ENCODE assay signal across 14 mouse cellular contexts in the genomic region with DNA sequence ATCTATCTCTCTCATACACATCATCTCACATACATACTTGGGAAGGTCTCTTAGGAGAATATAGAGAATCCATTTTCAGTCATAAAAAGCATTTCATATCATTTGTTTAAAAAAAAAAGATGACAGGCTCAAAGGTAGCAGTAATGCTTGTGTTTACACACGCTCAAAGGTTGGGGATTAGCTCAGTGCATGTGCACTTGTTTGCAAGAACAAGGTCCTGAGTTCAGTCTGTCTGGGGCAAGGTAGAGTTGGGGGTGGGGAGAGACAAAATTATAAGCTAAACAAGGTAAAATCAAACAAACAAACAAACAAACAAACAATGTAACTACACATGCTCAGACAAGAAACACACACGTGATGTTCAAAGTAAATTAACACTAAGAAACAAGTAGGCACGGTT. TPM values are rescaled to one million over a fixed set of nuclear protein-coding genes. Genes with fewer than 3 reads are reported as not detected.
"Had no signal": no experiment of that assay in that cellular context is flagged by ENCODE, and none has a peak within 500 bp of the region (broad histone marks: within the 10 kb centered on the region; RNA-seq: fewer than 3 reads in every experiment).

No protein-coding gene starts in this region.

- H3K9ac ChIP-seq: kidney, embryonic 15.5 days; lung, embryonic 14.5 days; neural tube, embryonic 12.5 days had no signal

- H3K9me3 ChIP-seq: kidney, embryonic 15.5 days; limb, embryonic 10.5 days; midbrain, embryonic 10.5 days; neural tube, embryonic 12.5 days had no signal

- H3K27ac ChIP-seq: kidney, embryonic 15.5 days; limb, embryonic 10.5 days; midbrain, embryonic 10.5 days; neural tube, embryonic 12.5 days had no signal

- H3K4me2 ChIP-seq: kidney, embryonic 15.5 days; lung, embryonic 14.5 days; neural tube, embryonic 12.5 days had no signal

- H3K36me3 ChIP-seq: kidney, embryonic 15.5 days; limb, embryonic 10.5 days; midbrain, embryonic 10.5 days; neural tube, embryonic 12.5 days had no signal

- H3K27me3 ChIP-seq: kidney, embryonic 15.5 days; neural tube, embryonic 12.5 days had no signal

- H3K4me3 ChIP-seq: kidney, embryonic 15.5 days; limb, embryonic 10.5 days; midbrain, embryonic 10.5 days; neural tube, embryonic 12.5 days had no signal

- ATAC-seq: inflammation-experienced regulatory T-cells, adult 6 months had no signal

- H3K4me1 ChIP-seq: kidney, embryonic 15.5 days; limb, embryonic 10.5 days; midbrain, embryonic 10.5 days; neural tube, embryonic 12.5 days had no signal

- DNase-seq: kidney, adult 2 months; kidney, postnatal 14 days; lung, embryonic 14.5 days; lung, postnatal 10 days; lung, postnatal 4 days; midbrain, embryonic 14.5 days; right cerebral cortex, postnatal 4 days had no signal

RNA-seq across cellular contexts. Expression of a gene that starts 35.2 kb away (rescaled TPM):
- total RNA-seq: monocyte, adult 5-6 weeks; neutrophil, adult 5-6 weeks had no signal
- polyA plus RNA-seq: inflammation-experienced regulatory T-cells, adult 6 months had no signal
